Mouse (Mus musculus) liver, postnatal 0 days (tissue): ENCODE data around the gene Aqp2. TPM values are rescaled to one million over a fixed set of nuclear protein-coding genes. Genes with fewer than 3 reads are reported as not detected.
A peak's percentile ranks its signal among the peaks of the same experiment; 100 is the strongest.

Experiments used
- ATAC-seq: fragments of 200-750 bp; cut with Nextera tagmentation; 2 replicates; pipeline ENCODE4 v1.8.0; 2017; ENCODE audit warnings: mild to moderate bottlenecking, moderate library complexity
- DNase-seq: peaks from one replicate; pipeline ENCODE4 v3.0.0-alpha.2; 2016
- H3K27ac ChIP-seq: fragments of 300-500 bp; sonication (generic); 2 replicates; pipeline ENCODE4 v1.5.1; 2014; ENCODE audit warnings: antibody characterized with exemption, moderate library complexity, mild to moderate bottlenecking, low read depth
- H3K27me3 ChIP-seq: fragments of 300-500 bp; sonication (generic); 2 replicates; pipeline ENCODE4 v1.6.1; 2014; ENCODE audit warnings: low read length, control low read depth, mixed read lengths; ENCODE audit not compliant: insufficient read depth
- H3K36me3 ChIP-seq: fragments of 300-500 bp; sonication (generic); replicated peaks from 2 replicates; pipeline ENCODE4 v1.6.1; 2014; ENCODE audit warnings: mild to moderate bottlenecking, control low read depth, low read length, moderate library complexity, mixed read lengths; ENCODE audit not compliant: insufficient read depth
- H3K4me1 ChIP-seq: fragments of 300-500 bp; sonication (generic); 2 replicates; pipeline ENCODE4 v1.6.1; 2014; ENCODE audit warnings: antibody characterized with exemption, mild to moderate bottlenecking, control low read depth; ENCODE audit not compliant: insufficient read depth
- H3K4me2 ChIP-seq: fragments of 300-500 bp; sonication (generic); 2 replicates; pipeline ENCODE4 v1.6.1; 2014; ENCODE audit warnings: low read depth, mild to moderate bottlenecking, low read length, moderate library complexity, mixed read lengths
- H3K4me3 ChIP-seq: fragments of 300-500 bp; sonication (generic); 2 replicates; pipeline ENCODE4 v1.5.1; 2014; ENCODE audit warnings: low read depth, low read length
- H3K9ac ChIP-seq: fragments of 300-500 bp; sonication (generic); replicated peaks from 2 replicates; pipeline ENCODE4 v1.6.1; 2014; ENCODE audit warnings: mild to moderate bottlenecking, moderate library complexity
- H3K9me3 ChIP-seq: fragments of 300-500 bp; sonication (generic); 2 replicates; pipeline ENCODE4 v1.6.1; 2016; ENCODE audit warnings: mild to moderate bottlenecking, control low read depth, low read length, mixed read lengths
- CTCF ChIP-seq: sonication (generic); IDR thresholded peaks from 2 replicates; pipeline ENCODE4 v1.5.1; 2016; ENCODE audit warnings: antibody characterized with exemption, low read depth
- EP300 ChIP-seq: IDR thresholded peaks from 2 replicates; pipeline ENCODE4 v1.6.1; 2016; ENCODE audit warnings: antibody characterized with exemption, low read depth, mild to moderate bottlenecking
- WGBS: fragments of 180-500 bp; shearing (Covaris S2); extraction: QIAGEN DNeasy Blood & Tissue Kit; methylation state at CpG from one replicate; pipeline ENCODE4 v1.1.7; 2014; ENCODE audit not compliant: insufficient replicate concordance; 5-methylcytosine and 5-hydroxymethylcytosine counted together
- polyA plus RNA-seq: library from polyadenylated mRNA; unstranded; fragments of >200 nt; fragmentation: Nextera tagmentation; extraction: Ambion mirVana; gene quantifications from 2 replicates; pipeline ENCODE4 v1.2.1, GENCODE M21; 2015

Aqp2 gene
- polyA plus RNA-seq, 1 experiment from 2014 or later, result not detected

DNA sequence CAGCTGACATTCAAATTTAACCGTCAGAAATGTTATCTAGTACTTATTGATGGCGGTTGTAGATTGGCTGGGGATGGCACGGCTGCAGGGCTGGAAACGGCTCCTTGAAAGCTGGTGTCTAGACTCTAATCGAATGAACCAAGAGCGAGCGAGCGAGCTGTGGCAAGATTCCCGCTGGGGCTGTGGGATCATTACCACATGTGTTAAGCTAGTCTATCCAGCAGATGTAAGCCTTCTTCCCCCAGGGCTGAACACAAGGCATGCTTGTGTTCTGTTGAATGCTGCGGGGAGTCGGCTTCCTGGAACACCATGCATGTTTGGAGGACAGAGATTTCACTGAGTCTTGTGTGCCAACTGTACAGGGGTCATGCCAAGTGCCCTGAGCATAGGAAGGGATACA lies 32.3 kb upstream of the Aqp2 start:
- Histone ChIP-seq H3K4me3 (no peak overlapping the region), H3K9ac (no peak overlapping the region), H3K9me3 (no peaks in the 10 kb centered on the region), H3K4me1 (no peaks in the 10 kb centered on the region), H3K27ac (no peak overlapping the region), H3K4me2 (no peak overlapping the region), H3K36me3 (no peaks in the 10 kb centered on the region), H3K27me3 (peaks cover 8% of the 10 kb centered on the region; the same call in 1 of the 2 replicates)
- ATAC-seq (no peak), DNase-seq (no peak)
- TF ChIP-seq CTCF, result no peak
- no peak for TF ChIP-seq EP300
- 82% methylated on average over 11 of the region's 11 CpGs for WGBS

DNA sequence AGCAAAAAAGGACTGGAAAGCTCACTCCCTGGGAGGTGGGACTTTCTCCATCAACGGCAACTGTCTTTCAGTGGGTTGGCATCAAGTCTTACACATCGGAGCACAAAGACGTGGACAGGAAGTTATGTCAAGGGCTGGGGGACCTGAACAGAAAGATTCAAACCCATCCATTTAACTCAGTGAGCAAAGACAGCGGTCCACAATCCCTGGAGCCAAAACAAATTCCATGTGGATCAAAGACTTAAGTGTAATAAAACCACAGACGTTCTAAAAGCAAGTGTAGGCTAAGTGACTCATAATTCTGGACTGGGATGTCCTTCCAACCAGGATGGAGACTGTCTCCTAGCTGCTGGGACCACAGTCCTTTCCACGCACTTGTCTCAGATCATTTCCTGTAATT lies 31.1 kb upstream of the Aqp2 start:
- WGBS, result 63% methylated on average over 6 of the region's 6 CpGs
- no peak for ATAC-seq

DNA sequence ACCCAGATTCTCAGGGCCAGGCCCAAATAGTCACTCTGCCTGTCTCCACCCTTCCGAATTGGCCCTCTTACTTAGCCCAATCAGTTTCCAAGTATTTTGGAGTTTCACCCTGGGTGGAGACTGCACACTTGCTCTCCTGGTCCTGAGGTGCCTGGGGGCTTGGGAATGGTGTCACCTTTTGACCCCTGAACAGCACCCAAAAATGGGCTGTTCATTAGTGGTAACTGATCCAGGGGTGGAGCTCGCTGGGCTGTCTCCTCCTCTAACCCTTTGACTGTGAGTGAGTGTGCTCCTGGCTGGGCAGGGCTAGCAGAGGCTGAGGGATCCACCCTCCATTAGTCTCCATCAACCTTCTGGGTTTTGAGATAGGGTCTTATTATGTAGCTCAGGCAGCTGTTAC lies 29.0 kb upstream of the Aqp2 start:
- WGBS, result 46% methylated on average over 2 of the region's 2 CpGs
- Histone ChIP-seq H3K27me3 (peaks cover 4% of the 10 kb centered on the region; the same call in 1 of the 2 replicates), H3K9ac (no peak overlapping the region), H3K36me3 (no peaks in the 10 kb centered on the region), H3K9me3 (no peaks in the 10 kb centered on the region), H3K27ac (no peak overlapping the region), H3K4me3 (no peak overlapping the region), H3K4me2 (no peak overlapping the region), H3K4me1 (no peaks in the 10 kb centered on the region)
- no peak for TF ChIP-seq EP300
- no peak for TF ChIP-seq CTCF
- DNase-seq, result no peak
- no peak for ATAC-seq

More for the DNA sequence above, 31.1 kb upstream of the Aqp2 start:
- no peaks in the 10 kb centered on the region for H3K4me1 ChIP-seq
- no peak for DNase-seq
- H3K4me2 ChIP-seq, result no peak overlapping the region
- H3K36me3 ChIP-seq, result no peaks in the 10 kb centered on the region
- H3K9me3 ChIP-seq, result no peaks in the 10 kb centered on the region
- no peak overlapping the region for H3K9ac ChIP-seq
- no peak overlapping the region for H3K27ac ChIP-seq
- no peak for TF ChIP-seq EP300
- TF ChIP-seq CTCF, result no peak
- no peak overlapping the region for H3K4me3 ChIP-seq
- H3K27me3 ChIP-seq, result peaks cover 8% of the 10 kb centered on the region; the same call in 1 of the 2 replicates

DNA sequence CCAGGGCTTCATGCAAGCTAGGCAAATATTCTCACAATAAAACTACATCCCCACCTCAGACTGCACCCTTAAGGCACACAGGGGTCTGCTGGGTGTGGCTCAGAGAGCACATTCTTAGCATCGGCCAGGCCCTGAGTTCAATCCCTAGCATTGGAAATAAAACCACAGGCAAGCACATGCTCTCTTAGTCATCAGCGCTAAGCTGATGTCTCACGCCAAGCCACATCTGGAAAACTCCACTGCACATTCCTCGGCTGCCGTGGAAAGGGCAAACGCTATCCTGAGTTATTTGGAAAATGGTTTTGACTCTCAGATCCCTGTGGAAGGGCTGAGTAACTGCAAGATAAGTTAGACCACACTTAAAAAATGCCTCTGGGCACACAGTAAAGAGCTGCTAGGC lies 25.1 kb upstream of the Aqp2 start:
- H3K27ac ChIP-seq, result no peak overlapping the region
- H3K9ac ChIP-seq, result no peak overlapping the region
- TF ChIP-seq EP300 (no peak), CTCF (no peak)
- H3K9me3 ChIP-seq, result no peaks in the 10 kb centered on the region
- no peak overlapping the region for H3K4me2 ChIP-seq
- no peaks in the 10 kb centered on the region for H3K4me1 ChIP-seq
- H3K36me3 ChIP-seq, result no peaks in the 10 kb centered on the region
- DNase-seq, result no peak
- no peak overlapping the region for H3K4me3 ChIP-seq
- H3K27me3 ChIP-seq, result no peaks in the 10 kb centered on the region
- 65% methylated on average over 6 of the region's 6 CpGs for WGBS
- ATAC-seq, result no peak

DNA sequence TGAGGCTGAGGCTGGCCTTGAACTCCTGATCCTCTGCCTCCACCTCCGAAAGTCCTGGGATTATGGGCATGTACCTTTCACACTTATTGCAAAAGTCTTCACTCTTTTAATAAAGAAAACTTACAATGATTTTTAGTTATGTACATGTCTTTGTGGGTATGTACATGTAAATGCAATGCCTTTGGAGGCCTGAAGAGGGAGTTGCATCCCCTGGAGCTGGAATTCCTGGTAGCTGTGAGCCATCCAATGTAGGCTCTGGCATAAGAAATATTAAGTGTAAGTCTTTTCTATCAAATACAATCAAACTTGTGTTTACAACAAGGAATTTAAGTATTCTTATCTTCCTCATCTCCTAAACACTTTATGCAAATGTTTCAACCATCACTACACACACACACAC lies 19.9 kb upstream of the Aqp2 start:
- DNase-seq, result no peak
- H3K9me3 ChIP-seq, result no peaks in the 10 kb centered on the region
- ATAC-seq, result no peak
- TF ChIP-seq EP300, result no peak
- no peaks in the 10 kb centered on the region for H3K36me3 ChIP-seq
- H3K4me1 ChIP-seq, result no peaks in the 10 kb centered on the region
- H3K27me3 ChIP-seq, result no peaks in the 10 kb centered on the region
- no peak overlapping the region for H3K27ac ChIP-seq
- WGBS, result 64% methylated on average over 1 of the region's 1 CpGs
- H3K4me2 ChIP-seq, result no peak overlapping the region
- no peak overlapping the region for H3K4me3 ChIP-seq
- H3K9ac ChIP-seq, result no peak overlapping the region

DNA sequence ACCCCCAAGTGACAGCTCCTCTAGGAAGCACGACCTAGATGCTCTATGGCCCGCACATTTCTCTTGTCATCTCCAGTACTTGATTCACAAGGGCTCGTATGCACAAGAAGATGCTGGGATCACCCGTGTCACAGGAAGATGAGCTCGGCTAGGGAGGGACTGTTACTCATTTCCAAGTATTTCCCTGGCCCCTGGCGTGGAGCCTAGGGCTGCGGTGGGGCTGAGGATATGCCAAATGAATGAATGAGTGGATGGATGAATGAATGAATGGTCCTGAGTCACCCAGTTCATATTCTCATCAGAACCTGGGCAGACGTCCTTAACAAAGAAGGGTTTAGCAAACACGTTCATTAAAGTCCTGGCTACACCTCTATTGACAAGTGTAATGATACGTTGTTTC lies 18.6 kb upstream of the Aqp2 start:
- no peak for ATAC-seq
- WGBS, result 68% methylated on average over 10 of the region's 10 CpGs
- Histone ChIP-seq H3K4me3 (no peak overlapping the region), H3K27me3 (no peaks in the 10 kb centered on the region), H3K4me1 (no peaks in the 10 kb centered on the region), H3K4me2 (no peak overlapping the region), H3K36me3 (no peaks in the 10 kb centered on the region), H3K27ac (no peak overlapping the region), H3K9ac (no peak overlapping the region), H3K9me3 (no peaks in the 10 kb centered on the region)
- TF ChIP-seq EP300 (no peak), CTCF (no peak)
- DNase-seq, result no peak

DNA sequence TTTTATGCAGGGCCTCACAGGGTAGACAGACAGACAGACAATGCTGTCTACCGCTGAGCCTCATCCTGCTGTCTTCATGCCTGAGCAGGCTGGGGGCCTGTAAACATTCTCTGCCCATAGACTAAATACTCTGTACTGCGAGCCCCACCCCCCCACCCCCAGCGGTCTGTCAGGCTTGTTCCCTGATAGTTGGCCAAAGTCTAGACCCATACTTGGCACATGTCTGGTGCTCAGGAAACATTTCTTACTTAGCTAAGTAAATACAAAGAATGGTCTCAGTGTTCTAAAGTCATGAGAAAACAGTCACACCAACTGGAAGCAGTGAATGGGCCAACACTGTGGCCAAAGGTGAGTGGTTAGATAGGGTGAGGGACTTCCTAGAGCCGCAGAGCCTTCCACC lies 11.5 kb upstream of the Aqp2 start:
- no peaks in the 10 kb centered on the region for H3K9me3 ChIP-seq
- DNase-seq (no peak), ATAC-seq (peak; percentile 17; the same call in 1 of the 2 replicates)
- H3K27me3 ChIP-seq, result no peaks in the 10 kb centered on the region
- no peaks in the 10 kb centered on the region for H3K36me3 ChIP-seq
- no peak overlapping the region for H3K4me2 ChIP-seq
- TF ChIP-seq EP300 (no peak), CTCF (no peak)
- H3K27ac ChIP-seq, result no peak overlapping the region
- WGBS, result 69% methylated on average over 4 of the region's 4 CpGs
- H3K4me1 ChIP-seq, result no peaks in the 10 kb centered on the region
- H3K9ac ChIP-seq, result no peak overlapping the region
- no peak overlapping the region for H3K4me3 ChIP-seq
